Comparison of ENCODE assay signal across 1 mouse cellular context in genomic region chr6:115871318-115871717, GRCm38 (mm10). TPM values are rescaled to one million over a fixed set of nuclear protein-coding genes. Genes with fewer than 3 reads are reported as not detected.
"Had no signal": no experiment of that assay in that cellular context is flagged by ENCODE, and none has a peak within 500 bp of the region (broad histone marks: within the 10 kb centered on the region; RNA-seq: fewer than 3 reads in every experiment).

No protein-coding gene starts in this region.

RNA-seq across cellular contexts. Expression of gene Efcab12, which starts 33.1 kb away (rescaled TPM):
- total RNA-seq: hematopoietic stem cell, adult 5-6 weeks had no signal
